Mouse (Mus musculus) lung, postnatal 0 days (tissue): ENCODE data around the gene Glycam1. TPM values are rescaled to one million over a fixed set of nuclear protein-coding genes. Genes with fewer than 3 reads are reported as not detected.
A peak's percentile ranks its signal among the peaks of the same experiment; 100 is the strongest.

Experiments
- ATAC-seq: fragments of 200-750 bp; cut with Nextera tagmentation; 2 replicates; pipeline ENCODE4 v1.8.0; 2017; ENCODE audit warnings: moderate library complexity
- DNase-seq: peaks from one replicate; pipeline ENCODE4 v3.0.0-alpha.2; 2016; ENCODE audit warnings: low spot score
- H3K27ac ChIP-seq: fragments of 300-500 bp; sonication (generic); 2 replicates; pipeline ENCODE4 v1.5.1; 2014; ENCODE audit warnings: antibody characterized with exemption, mild to moderate bottlenecking, low read length, mixed read lengths
- H3K27me3 ChIP-seq: fragments of 300-500 bp; sonication (generic); replicated peaks from 2 replicates; pipeline ENCODE4 v1.6.1; 2014; ENCODE audit warnings: low read length, mixed read lengths; ENCODE audit not compliant: insufficient read depth
- H3K36me3 ChIP-seq: fragments of 300-500 bp; sonication (generic); 2 replicates; pipeline ENCODE4 v1.6.1; 2014; ENCODE audit warnings: low read length, mixed read lengths; ENCODE audit not compliant: insufficient read depth
- H3K4me1 ChIP-seq: fragments of 300-500 bp; sonication (generic); 2 replicates; pipeline ENCODE4 v1.6.1; 2014; ENCODE audit warnings: antibody characterized with exemption, low read depth, low read length, mixed read lengths; ENCODE audit not compliant: insufficient read depth
- H3K4me2 ChIP-seq: fragments of 300-500 bp; sonication (generic); replicated peaks from 2 replicates; pipeline ENCODE4 v1.6.1; 2014; ENCODE audit warnings: low read depth, mild to moderate bottlenecking, low read length, moderate library complexity, mixed read lengths
- H3K4me3 ChIP-seq: fragments of 300-500 bp; sonication (generic); 2 replicates; pipeline ENCODE4 v1.5.1; 2014; ENCODE audit warnings: low read depth, low read length
- H3K9ac ChIP-seq: fragments of 300-500 bp; sonication (generic); replicated peaks from 2 replicates; pipeline ENCODE4 v1.6.1; 2014; ENCODE audit warnings: low read depth, mild to moderate bottlenecking
- H3K9me3 ChIP-seq: fragments of 300-500 bp; sonication (generic); 2 replicates; pipeline ENCODE4 v1.6.1; 2016; ENCODE audit warnings: low read length, mixed read lengths
- CTCF ChIP-seq: IDR thresholded peaks from 2 replicates; pipeline ENCODE4 v1.5.1; 2016; ENCODE audit warnings: antibody characterized with exemption, mild to moderate bottlenecking
- EP300 ChIP-seq: IDR thresholded peaks from 2 replicates; pipeline ENCODE4 v1.6.1; 2016; ENCODE audit warnings: antibody characterized with exemption, mild to moderate bottlenecking, control low read depth
- WGBS: fragments of 180-500 bp; shearing (Covaris S2); extraction: QIAGEN DNeasy Blood & Tissue Kit; methylation state at CpG from one replicate; pipeline ENCODE4 v1.1.7; 2014; 5-methylcytosine and 5-hydroxymethylcytosine counted together
- polyA plus RNA-seq: library from polyadenylated mRNA; unstranded; fragments of >200 nt; fragmentation: Nextera tagmentation; extraction: Ambion mirVana; gene quantifications from 2 replicates; pipeline ENCODE4 v1.2.1, GENCODE M21; 2015

Gene Glycam1
- polyA plus RNA-seq, 1 experiment from 2014 or later, result not detected

- WGBS, result 72% methylated on average over 1 of the region's 1 CpGs
- Histone ChIP-seq H3K27me3 (no peaks in the 10 kb centered on the region), H3K9ac (no peak overlapping the region), H3K4me1 (no peaks in the 10 kb centered on the region), H3K9me3 (no peaks in the 10 kb centered on the region), H3K36me3 (no peaks in the 10 kb centered on the region), H3K4me3 (no peak overlapping the region), H3K27ac (no peak overlapping the region), H3K4me2 (no peak overlapping the region)
- TF ChIP-seq EP300 (no peak), CTCF (no peak)
- DNase-seq (peak; percentile 6), ATAC-seq (no peak)
Observed at GRCm38 (mm10) chr15:103549475-103549874, 15.4 kb downstream of the Glycam1 start.

- H3K4me1 ChIP-seq, result no peaks in the 10 kb centered on the region
- ATAC-seq (no peak), DNase-seq (no peak)
- no peak overlapping the region for H3K27ac ChIP-seq
- H3K9ac ChIP-seq, result no peak overlapping the region
- H3K4me2 ChIP-seq, result no peak overlapping the region
- H3K36me3 ChIP-seq, result no peaks in the 10 kb centered on the region
- H3K9me3 ChIP-seq, result no peaks in the 10 kb centered on the region
- H3K4me3 ChIP-seq, result no peak overlapping the region
- no peaks in the 10 kb centered on the region for H3K27me3 ChIP-seq
- no peak for TF ChIP-seq EP300
- peak; percentile 38; the same call in 1 of the 2 replicates for TF ChIP-seq CTCF
- WGBS, result 72% methylated on average over 3 of the region's 3 CpGs
Observed at GRCm38 (mm10) chr15:103547983-103548382, 16.9 kb downstream of the Glycam1 start.

- H3K27ac ChIP-seq, result no peak overlapping the region
- DNase-seq (no peak), ATAC-seq (no peak)
- H3K4me3 ChIP-seq, result no peak overlapping the region
- no peaks in the 10 kb centered on the region for H3K9me3 ChIP-seq
- H3K36me3 ChIP-seq, result no peaks in the 10 kb centered on the region
- no peak overlapping the region for H3K4me2 ChIP-seq
- TF ChIP-seq CTCF (no peak), EP300 (no peak)
- H3K9ac ChIP-seq, result no peak overlapping the region
- no peaks in the 10 kb centered on the region for H3K4me1 ChIP-seq
- H3K27me3 ChIP-seq, result 0 out of 2 replicates have a peak, but pooled peaks cover 2% of the 10 kb centered on the region
Observed at GRCm38 (mm10) chr15:103542526-103542925, 22.4 kb downstream of the Glycam1 start.

GRCm38 (mm10) chr15:103540646-103541045, 24.2 kb downstream of the Glycam1 start:
- ATAC-seq, result no peak
- DNase-seq, result no peak
- Histone ChIP-seq H3K27ac (no peak overlapping the region), H3K9me3 (no peaks in the 10 kb centered on the region), H3K9ac (no peak overlapping the region), H3K27me3 (0 out of 2 replicates have a peak, but pooled peaks cover 6% of the 10 kb centered on the region), H3K4me3 (no peak overlapping the region), H3K4me1 (0 out of 2 replicates have a peak, but pooled peaks cover 4% of the 10 kb centered on the region), H3K36me3 (no peaks in the 10 kb centered on the region), H3K4me2 (no peak overlapping the region)
- WGBS, result 75% methylated on average over 1 of the region's 1 CpGs
- TF ChIP-seq CTCF, result no peak
- TF ChIP-seq EP300, result no peak

GRCm38 (mm10) chr15:103539259-103539658, 25.6 kb downstream of the Glycam1 start:
- no peak overlapping the region for H3K9ac ChIP-seq
- no peaks in the 10 kb centered on the region for H3K9me3 ChIP-seq
- DNase-seq, result no peak
- 0 out of 2 replicates have a peak, but pooled peaks cover 4% of the 10 kb centered on the region for H3K4me1 ChIP-seq
- 49% methylated on average over 2 of the region's 2 CpGs for WGBS
- 0 out of 2 replicates have a peak, but pooled peaks cover 6% of the 10 kb centered on the region for H3K27me3 ChIP-seq
- H3K4me3 ChIP-seq, result no peak overlapping the region
- ATAC-seq, result no peak
- TF ChIP-seq CTCF, result no peak
- no peak for TF ChIP-seq EP300
- H3K4me2 ChIP-seq, result no peak overlapping the region
- no peak overlapping the region for H3K27ac ChIP-seq
- H3K36me3 ChIP-seq, result no peaks in the 10 kb centered on the region

- H3K36me3 ChIP-seq, result no peaks in the 10 kb centered on the region
- 0 out of 2 replicates have a peak within 1 kb of the TSS, but pooled peaks have one; percentile 16 for H3K9ac ChIP-seq
- H3K4me2 ChIP-seq, result peak within 1 kb of the TSS; percentile 80
- H3K27ac ChIP-seq, result no peak within 1 kb of the TSS
- no peaks in the 10 kb centered on the region for H3K9me3 ChIP-seq
- TF ChIP-seq EP300, result no peak
- no peak for TF ChIP-seq CTCF
- DNase-seq (peak; percentile 53), ATAC-seq (peak; percentile 81)
- peak within 1 kb of the TSS; percentile 42 for H3K4me3 ChIP-seq
- H3K27me3 ChIP-seq, result 0 out of 2 replicates have a peak, but pooled peaks cover 6% of the 10 kb centered on the region
- H3K4me1 ChIP-seq, result 0 out of 2 replicates have a peak, but pooled peaks cover 4% of the 10 kb centered on the region
- 1% methylated on average over 36 of the region's 36 CpGs for WGBS
Observed at GRCm38 (mm10) chr15:103537822-103538213, 27.1 kb downstream of the Glycam1 start, which contains the start of gene Ppp1r1a. Ppp1r1a (minus strand) TSS chr15:103538003.
